Mouse (Mus musculus) heart, adult 11 months (tissue): Measurements from ENCODE around the gene Zdhhc5.
A peak's percentile ranks its signal among the peaks of the same experiment; 100 is the strongest.

ENCODE experiments used
- DNase-seq: peaks from one replicate; pipeline ENCODE4 v3.0.0; 2022

Gene Zdhhc5

GRCm38 (mm10) chr2:84714811-84715561, at the start of gene Zdhhc5:
Zdhhc5 (minus strand) TSS chr2:84715180.
- DNase-seq = peak; percentile 100

DNA sequence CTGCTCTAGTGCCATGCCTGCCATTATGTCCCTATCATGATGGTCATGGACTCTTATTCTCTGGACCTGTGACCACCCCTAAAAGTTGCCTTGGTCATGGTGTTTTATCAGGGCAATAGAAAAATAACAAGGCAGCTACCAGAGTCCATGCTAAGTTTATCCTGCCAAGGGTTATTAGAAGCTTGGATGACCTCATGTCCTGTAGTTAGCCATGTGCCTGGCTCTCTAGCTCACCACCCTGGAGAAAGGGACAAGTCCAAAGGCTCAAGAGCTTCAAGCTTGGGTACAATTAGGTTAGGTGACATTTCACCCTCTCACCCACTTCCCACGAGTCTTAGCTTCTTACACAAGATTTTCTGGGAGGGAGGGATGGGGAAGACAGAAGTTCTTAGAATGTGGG, 47.8 kb upstream of the Zdhhc5 start:
- no peak for DNase-seq

- no peak for DNase-seq
These were observed 47.3 kb upstream of the Zdhhc5 start for GRCm38 (mm10) chr2:84762295-84762694.

DNA sequence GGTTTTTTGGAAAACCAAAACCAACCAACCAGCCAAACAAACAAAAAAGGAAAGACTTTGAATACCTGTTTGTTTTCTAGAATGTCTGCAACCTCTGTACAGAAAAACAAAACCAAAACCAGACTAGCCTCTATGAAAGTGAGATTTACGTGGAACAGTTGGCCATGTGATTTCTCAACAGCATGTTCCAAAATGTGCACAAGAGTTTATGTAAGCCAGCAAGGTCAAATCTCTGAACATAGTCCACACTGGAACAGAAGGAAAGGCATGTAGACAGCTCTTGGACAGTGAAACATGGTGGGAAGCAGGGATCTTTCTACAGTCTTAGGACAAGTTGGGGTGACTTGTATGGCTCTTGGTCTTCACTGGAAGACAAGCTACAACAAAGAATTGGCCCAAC, 46.9 kb upstream of the Zdhhc5 start:
- DNase-seq = no peak

- DNase-seq = no peak
These were observed 46.3 kb upstream of the Zdhhc5 start for GRCm38 (mm10) chr2:84761309-84761708.

GRCm38 (mm10) chr2:84760777-84761176, 45.8 kb upstream of the Zdhhc5 start:
- no peak for DNase-seq

DNA sequence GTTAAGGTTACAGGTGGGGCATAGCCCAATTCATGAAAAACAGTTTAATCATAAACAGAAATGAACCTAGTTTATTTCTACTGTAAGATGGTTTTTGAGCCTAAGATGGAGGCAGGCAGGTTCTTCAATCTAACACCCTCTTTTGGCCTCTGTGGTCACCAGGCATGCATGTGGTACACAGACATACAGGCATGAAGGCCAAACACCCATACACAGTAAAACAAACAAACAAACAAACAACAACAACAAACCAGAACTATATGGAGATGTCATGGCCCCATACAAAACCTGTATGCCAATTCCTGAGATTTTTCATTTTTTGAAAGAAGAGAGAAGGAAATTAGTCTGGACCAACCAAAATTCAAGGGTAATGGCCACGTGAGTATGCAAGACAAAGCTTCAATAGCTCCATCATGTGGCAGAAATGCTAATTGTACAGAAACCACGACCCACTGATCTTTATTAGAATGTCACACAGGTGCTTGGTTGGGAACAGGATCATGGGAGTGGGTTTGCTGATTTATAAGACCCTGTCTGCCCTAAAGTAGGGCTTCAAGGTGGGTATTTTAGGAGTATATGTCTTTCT, 43.7 kb upstream of the Zdhhc5 start:
- no peak for DNase-seq

DNA sequence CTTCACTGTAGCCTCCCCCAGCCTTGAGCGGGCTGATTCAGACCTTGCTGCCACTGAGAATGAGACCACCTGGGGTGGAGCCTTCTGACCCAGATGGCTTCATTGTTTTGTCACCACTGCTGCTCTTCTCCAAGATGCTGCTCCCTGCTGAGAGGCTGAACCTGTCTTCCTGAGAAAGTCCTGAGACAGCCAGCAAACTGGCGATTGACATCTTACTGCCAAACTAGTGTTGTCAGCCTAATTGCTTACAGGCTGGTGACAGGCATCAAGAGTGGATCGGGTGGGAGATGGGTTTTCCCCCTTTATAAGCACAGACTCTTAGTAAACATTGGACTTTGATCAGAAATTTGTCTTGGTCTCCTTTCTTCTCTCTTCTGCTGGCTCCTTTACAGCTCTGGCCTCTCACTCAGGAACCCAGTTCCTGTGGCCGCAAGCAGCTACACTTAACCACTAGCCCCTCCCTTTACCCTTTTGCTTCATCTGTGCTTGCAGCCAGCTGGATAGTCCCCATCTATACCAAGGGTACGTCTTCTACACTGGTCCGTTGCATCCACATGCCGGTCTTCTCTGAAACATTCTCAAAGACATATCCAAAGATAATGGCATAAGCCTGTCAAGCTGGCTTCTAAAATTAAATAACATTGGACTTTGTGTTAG, 42.2 kb upstream of the Zdhhc5 start:
- no peak for DNase-seq

DNA sequence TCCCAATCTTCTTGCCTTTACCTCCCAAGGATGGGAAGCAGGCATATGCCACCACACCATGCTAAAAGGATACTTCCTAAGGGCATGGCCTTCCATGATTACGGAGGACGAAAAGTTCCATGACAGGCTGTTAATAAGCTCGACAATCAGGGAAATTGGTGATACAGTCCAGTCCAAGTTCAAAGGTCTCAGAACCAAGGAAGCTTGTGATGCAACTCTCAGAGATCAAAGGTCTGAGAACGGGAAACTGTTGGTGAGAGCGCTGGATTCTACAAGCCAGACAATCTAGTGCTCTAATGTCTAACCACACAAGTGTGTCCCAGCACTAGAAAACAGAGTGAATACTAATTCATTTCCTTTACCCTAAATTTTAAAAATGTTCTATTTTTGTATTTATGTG, 41.3 kb upstream of the Zdhhc5 start:
- DNase-seq = no peak

DNA sequence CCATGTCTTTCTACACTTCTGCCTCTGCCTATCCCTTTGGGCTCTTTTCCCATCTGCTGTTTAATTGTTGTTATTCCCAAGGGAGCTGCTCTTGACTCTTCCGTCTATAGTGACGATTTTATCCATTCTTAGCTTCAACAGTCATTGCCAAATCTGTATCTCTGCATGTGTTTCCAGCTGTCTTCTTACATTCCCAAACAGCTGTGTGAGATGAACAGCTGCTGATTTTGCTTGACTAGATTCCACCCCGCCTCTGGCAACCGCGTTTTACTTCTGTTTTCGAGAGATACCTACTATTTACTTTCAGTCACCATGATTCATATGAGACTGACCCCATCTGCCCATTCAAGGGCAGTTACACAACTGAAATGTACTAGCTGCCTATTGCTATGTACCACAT, 35.1 kb upstream of the Zdhhc5 start:
- DNase-seq = peak; percentile 96

- peak; percentile 92 for DNase-seq
These were observed 29.1 kb upstream of the Zdhhc5 start for GRCm38 (mm10) chr2:84744126-84744525.

GRCm38 (mm10) chr2:84743561-84743960, 28.6 kb upstream of the Zdhhc5 start, which contains the start of gene Gm19426:
Gm19426 (minus strand) TSS chr2:84743655.
- DNase-seq = peak; percentile 98

DNA sequence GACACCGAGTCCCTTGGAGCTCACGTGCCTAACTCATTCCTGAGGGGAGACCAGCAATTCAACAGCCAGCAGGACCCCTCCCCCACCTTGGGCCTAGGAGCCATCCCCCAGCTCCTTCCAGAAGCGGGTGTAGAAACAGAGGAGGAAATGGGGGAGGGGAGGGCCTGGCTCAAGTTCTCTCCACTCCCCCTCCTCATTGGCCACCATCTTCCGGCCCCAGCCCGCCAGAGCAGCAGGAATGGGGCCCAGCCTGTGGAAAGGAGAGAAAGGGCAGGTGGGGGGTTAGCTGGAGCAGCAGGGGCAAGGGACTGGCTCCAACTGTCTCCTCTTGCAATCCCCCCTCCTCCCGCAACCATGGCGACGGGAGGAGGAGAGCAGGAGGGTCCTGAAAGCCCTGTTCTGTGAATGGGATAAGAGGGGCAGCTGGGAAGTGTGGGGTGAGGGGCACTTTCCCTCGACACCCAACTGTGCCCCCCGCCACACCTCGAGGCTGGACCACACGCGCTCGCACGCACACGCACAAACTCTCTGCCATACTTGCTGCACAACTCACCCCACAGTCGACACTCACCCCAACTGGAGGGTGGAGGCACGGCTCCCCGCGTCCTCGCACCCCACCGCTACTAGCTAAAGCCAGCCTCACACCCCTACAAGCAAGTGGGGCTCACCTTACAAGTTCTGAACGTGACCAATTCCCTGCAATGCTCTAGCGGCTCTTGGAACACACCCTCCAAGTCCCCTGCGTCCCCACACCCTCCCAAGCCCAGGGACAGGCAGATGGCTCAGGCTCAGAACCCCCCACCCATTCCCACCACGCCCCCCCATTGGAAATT, 27.7 kb upstream of the Zdhhc5 start:
- peak; percentile 93 for DNase-seq

GRCm38 (mm10) chr2:84741841-84742450, 27.0 kb upstream of the Zdhhc5 start:
- no peak for DNase-seq

- DNase-seq = peak; percentile 88
These were observed 25.8 kb upstream of the Zdhhc5 start for GRCm38 (mm10) chr2:84740608-84741333.

- no peak for DNase-seq
These were observed 23.4 kb upstream of the Zdhhc5 start for GRCm38 (mm10) chr2:84738271-84738911.

DNA sequence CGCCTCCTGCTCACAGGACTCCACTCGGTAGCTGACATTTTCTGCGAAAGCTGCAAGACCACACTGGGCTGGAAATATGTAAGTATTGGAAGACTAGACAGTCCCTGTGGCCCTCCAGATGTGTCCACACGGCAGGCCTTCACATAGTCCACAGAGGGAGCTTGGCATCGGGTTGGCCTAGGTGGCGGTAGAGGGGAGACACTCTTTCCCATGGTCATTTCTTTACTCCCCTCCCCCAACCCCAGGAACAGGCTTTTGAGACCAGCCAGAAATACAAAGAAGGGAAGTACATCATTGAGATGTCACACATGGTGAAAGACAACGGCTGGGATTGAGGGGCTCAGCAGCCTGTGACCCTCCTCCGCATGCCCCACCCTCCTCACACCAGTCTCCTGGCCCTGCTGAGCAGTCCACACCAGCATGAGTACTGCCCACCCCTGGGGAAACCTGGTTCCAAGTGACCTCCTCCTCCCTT, 22.5 kb upstream of the Zdhhc5 start:
- DNase-seq = no peak

GRCm38 (mm10) chr2:84736312-84737161, 21.6 kb upstream of the Zdhhc5 start:
- DNase-seq = no peak

- no peak for DNase-seq
These were observed 20.5 kb upstream of the Zdhhc5 start for GRCm38 (mm10) chr2:84735346-84735920.

- DNase-seq = no peak
These were observed 19.9 kb upstream of the Zdhhc5 start for GRCm38 (mm10) chr2:84734919-84735318.
